Mouse (Mus musculus) CD8-positive naive resting alpha-beta T cell, adult 2 months (primary cell): Measurements from ENCODE around the gene Rcn1.

Source experiments
- DNase-seq, 2 experiments: peaks; one replicate each; pipeline ENCODE4 v3.0.0; 2022; ENCODE audit warnings: low read depth in 2 of 2, low spot score in 2 of 2

Gene Rcn1

DNA sequence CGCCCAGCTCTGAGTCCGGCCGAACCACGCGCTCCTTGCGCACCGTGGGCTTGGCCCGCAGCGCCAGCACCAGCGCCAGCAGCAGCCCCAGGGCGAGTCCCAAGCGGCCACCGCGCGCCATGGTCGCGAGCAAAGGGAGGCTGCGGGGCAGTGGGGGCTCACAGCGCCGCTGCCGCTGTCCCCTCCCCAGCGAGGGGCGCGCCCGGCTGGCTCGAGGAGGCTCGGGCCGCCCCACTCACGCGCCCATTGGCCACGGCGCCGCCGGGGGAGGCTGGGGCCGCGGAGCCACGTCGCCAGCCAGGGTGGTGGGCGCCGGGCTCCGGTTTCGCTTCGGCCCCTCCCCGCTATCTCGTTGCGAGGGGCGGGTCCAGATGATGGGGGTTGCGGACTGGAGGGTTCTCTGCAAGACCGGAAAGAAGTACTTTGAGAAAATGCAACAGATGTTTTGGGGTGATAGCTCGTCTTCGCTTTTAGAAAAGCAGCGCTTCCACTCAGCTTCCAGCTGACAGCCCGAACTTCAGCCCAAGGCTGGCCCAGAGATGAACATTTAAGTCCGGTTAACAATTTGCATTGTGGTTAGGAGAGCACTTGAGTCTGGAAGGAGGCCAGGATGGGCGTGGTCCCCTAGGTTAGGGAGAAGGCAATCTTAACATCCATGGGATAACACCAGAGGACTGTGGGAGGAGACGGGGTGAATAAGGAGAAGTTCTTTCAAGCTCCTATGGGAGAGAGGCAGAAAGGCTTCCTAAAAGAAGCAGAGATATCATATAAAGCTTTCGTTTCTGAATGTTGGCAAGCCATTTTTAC lies at the start of gene Rcn1:
Gene Rcn1, minus strand, starts transcription at position 235 of the 807 bp plus-strand sequence.
- DNase-seq = peak; percentile 58 to 63

DNA sequence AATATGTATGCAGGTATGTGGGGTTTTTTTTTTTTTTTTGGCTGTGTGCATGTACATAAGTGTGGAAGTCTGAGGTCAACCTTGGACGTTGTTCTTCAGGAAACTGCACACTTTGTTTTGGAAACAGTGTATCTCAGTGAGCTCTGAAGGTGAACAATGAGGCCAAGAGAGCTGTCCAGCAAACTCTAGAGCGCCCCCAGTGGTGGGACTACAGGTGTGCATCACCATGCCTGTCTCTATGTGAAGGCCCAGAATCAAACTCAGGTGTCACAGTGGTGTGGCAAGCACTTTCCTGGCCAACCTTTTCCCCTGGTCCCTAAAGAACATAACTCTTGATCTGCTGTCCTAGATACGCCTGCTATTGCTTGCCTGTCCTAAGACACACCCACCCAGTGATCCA lies 45.0 kb upstream of the Rcn1 start:
- no peak for DNase-seq

DNA sequence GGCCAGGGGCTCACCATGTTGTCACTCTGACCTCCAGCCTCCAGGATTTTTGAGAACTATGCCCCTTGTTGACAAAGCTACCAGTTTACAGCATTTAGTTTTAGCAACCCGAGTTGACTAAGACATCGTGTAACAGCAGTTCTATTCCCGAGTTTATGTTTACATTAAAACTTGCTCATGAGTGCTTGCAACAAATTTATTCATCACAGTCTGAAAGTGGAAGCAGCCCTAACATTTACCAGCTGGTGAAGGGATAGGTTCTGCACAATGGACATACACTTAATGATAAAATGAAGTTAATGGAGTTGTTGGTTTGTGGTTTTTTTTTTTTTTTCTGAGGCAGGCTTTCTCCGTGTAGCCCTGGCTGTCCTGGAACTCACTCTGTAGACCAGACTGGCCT lies 39.9 kb upstream of the Rcn1 start:
- DNase-seq = no peak

DNA sequence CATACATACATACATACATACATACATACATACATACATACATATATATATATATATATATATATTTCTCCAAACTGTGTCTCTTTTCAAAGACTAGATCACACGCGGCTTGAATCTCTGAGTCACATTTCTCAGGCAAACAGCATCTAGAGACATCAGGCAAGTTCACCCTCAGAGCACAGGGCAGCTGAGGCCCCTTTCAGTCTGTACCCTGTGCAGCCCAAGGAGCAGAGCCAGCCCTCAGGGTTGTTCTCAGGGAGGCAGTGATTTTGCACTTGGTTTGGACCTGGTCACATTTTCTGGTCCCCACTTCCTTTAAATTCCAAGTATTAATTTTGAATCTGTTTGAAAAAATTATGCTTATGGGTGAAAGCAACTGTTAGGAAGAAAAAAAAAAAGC lies 39.4 kb upstream of the Rcn1 start:
- no peak for DNase-seq

DNA sequence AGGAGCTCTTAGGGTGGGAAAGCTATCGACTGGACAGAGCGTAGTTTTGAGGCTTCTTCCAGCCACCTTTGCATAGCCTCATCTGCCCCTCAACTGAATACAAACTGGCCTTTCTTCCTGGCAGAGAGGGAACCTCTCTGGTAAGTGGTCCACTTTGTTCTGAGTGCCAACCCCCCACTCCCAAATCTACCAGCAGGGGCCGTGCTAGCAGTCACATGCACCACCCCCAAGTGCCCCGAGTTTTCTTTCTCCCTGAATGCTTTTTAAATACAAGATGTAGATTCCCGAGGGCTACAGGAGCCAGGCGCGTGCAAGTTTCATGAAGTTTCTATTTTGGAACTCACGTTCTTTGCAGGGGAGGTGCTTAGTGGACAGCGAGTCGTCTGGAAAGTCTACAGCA lies 33.8 kb upstream of the Rcn1 start:
- DNase-seq = no peak

DNA sequence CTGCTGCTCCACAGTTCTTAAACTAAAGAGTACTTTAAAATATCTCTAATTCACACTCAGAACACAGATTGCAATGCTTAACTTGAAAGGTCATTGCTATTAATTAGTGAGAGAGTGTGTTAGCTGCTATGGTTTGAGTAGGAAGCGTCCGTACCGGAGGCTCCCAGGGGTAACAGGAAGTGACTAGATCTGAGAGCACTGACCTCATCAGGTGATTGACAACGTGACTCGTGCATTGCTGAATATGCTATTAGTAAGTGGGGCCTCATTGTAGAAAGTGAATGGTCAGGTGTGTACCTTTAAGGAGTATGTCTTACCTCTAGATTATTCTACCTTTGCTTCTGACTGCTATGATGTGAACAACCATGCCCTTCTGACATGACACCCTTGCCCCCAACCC lies 31.3 kb upstream of the Rcn1 start:
- no peak for DNase-seq

DNA sequence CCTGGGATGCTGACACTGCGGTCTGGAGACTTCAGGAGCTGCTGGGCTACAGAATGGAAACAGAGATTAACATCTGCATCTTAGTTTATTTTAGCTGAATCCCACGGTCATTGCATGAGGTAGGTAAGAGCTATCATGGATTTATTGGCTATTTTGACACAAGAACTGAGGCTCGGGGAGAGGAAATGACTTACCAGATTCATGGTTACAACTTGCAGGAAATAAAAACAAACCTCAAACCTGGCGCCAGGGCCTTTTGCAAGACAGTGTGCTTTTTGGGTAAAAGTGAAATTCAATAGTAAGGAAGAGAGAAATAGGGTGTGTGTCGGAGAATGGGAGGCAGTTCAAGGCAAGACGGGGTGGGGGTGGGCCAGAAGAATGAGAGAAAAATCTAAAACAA lies 30.8 kb upstream of the Rcn1 start:
- peak in 1 of 2 experiments; percentile 1 for DNase-seq

DNA sequence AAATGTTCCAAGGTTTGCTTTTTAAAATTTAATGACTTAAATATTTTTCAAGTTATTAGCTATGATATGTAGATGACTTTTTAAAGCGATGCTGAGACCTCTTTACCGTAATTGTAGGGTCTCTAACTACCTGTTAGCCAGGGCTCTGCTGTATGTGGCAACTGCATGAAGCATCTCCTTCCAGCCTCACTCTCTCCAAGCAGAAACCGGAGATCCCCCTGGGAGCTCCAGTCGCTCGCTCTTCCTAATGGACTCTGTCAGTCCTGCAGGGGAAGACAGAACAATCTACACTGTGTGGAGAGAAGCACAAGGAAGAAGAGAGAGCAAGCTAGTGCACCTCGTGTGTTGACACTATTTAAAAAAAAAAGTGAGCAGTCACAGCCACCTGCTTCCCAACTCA lies 29.3 kb upstream of the Rcn1 start:
- DNase-seq = no peak

DNA sequence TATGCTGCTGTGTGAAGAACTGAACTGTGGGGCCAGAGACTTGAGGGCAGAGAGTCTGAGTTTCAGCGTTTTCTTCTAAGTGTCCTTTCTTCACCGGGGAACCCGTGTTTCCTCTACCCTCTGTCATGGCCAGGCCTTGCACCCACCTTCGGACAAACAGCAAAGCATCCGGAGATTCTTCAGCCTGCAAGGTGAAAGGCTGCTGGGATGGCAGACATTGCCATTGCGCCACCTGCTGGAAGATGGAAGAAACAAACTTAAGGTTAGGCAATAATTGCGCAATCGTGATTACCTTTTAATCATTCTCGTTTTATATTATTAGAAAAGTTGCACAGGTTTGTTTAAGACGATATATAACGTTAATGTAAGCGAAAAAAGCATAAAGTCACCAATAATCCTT lies 28.9 kb upstream of the Rcn1 start:
- peak; percentile 28 to 59 for DNase-seq

DNA sequence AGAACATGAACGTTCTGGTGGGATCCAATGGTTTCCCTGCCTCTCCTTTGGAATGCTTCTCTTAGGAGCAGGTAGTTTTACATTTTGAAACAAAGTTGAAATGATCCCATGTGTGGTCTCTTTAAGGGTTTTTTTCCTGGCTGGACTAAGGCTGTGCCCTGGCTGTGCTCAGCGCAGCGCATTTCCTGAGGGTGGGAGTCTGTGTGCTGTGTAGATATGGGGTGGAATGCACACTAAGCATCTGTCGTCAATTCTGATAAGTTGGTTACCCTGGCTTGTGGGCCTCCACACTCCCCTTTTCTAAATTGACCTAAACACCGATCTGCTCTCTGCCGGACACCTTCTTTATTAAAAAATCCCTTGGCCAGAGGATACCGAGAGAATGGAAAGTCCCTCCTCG lies 28.3 kb upstream of the Rcn1 start:
- DNase-seq = no peak

DNA sequence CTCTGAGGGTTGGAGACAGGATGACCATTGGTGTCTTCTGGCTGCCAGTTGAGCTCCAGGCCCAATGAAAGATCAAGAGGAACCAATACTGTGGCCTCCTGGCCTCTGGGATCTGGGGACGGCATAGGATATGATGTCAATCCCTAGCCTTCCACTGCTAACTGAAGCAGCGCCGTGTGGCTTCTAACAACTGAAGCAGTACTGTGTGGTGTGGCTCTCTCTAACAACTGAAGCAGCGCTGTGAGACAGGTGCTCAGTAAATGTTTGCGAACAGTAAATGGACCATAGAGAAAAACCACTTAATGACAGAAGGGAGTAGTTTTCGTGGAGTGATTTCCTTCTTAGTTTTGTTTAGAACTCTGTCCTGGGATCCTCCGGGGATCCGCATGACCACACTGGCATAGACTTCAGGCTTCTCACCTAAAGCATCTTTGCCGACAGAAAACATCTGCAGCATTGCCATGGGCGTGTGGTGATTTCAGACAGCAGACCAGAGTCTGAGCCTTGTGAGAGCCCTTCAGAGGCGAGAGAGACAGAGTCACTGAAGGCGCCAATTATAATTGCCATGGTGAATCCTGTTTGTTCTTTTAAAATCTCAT lies 19.6 kb upstream of the Rcn1 start:
- no peak for DNase-seq

DNA sequence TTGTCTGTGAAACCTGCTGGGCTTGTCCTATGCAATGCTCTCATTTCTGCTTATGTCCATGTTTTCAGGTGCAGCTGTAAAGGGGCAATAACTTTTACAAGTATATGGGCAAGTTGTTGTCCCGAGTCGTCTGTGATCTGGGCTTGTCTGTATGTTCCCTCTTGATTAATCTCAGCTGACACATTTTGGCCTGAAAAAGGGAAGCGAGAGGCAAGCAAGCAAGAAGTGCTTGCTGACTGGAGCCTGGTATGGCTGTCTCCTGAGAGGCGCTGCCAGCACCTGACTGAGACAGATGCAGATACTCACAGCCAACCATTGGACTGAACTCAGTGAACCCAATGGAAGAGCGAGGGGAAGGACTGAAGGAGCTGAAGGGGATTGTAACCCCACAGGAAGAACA lies 18.5 kb upstream of the Rcn1 start:
- DNase-seq = no peak

DNA sequence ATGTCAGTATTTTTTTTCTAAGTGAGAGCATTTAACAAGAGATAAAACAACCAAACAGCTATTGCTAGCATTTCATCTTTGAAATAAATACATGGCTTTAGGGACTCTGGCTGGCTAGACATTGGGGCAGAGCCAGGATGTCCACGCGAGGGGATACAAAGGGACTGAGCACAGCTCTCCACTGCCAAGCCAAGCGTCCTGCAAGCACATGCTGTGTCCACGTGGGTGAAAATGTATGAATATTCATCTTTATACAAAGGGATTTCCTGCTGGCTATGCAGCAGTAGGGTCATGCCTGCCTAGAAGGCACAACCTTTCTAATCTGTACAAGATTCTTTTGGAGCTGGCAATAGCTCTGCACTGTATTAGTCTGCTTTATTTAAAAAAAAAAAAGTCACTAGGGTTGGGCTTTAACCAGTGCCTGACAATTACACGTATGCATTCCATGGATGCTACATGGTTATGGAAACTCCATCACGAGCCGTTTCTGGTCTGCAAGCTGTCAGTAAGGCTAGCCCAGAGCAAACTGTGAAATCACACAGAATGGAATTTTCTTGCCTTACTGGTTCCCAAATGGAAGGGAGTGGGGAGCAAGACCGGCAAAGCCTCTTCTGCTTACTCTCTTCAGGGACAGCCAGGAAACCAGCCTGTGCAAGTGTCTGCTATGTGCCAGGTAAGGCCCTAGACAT lies 17.7 kb upstream of the Rcn1 start:
- no peak for DNase-seq

DNA sequence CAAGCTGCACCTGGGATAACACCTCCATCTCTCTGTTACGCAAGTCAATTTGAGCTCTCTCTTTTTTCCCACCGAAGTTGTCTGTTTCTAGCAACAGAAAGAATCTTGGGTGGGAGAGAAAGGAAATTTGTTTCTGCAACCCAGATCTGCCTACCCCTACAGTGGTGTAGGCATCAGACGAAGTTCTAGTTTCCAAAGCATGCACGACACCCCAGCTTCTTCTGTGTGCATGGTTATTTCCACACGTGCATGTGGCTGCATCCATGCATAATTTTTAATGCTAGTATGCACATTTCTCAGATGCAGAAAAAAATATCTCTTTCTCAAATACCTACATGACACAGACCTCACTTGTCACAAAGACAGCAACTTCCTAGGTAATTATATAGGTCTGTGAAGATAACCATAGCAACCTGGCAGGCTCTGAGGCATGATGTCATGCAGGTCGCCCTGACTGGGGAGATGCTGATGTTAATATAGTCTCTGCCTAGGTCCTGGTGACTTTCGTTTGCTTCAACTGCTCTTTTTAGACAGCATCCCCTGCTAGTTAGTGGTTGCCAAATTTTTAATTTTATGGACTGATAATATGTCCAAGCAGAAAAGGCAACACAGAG lies 17.0 kb upstream of the Rcn1 start:
- DNase-seq = no peak

DNA sequence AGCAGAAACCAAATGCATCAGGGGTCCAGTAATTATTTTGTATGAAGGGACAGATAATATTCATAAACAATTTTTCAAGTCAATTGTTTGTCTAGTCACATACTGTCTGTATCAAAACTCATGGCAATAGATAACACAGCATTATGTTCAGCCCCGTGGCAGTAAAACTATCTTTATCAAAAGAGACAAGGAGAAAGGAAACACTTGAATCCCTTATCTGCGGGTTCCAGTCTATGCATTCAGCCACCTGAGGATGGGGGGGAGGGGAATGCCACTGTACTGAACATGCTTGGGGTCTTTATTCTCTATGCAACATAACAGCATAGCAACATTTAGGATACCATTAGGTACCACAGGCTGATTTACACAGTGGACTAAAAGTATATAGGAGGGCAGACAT lies 15.2 kb upstream of the Rcn1 start:
- DNase-seq = no peak

DNA sequence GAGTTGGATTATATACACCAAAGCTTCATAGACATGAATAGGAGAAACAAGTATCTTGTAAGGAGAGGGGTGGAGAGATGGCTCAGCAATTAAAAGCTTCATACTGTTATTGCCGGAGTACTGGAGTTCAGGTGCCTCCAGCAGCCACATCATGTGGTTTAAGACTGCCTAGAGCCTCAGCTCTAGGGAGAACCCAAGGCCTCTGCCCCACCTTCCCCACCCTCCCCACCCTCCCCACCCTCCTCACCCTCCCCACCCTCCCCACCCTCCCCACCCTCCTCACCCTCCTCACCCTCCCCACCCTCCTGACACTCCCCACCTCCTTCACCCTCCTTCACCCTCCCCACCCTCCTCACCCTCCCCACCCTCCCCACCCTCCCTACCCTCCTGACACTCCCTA lies 10.1 kb upstream of the Rcn1 start:
- DNase-seq = no peak

DNA sequence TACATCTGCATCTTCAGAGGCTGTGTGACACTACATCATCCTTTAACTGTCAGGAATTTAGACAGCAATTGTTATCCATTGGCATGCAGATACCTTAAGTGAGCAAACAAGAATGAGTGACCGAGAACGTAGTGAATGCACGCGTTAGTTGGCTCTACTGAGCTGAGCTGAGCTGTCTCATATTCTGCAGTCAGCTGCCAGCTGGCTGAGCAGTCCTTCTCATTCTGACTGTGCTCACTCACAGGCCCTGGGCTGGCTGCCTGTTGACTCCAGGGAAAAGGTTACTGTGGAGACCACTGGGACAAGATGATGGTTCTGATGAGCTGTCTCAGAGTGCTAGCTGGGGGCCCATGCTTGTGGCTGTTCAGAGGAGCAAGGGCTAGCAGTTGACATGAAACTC lies 9.4 kb upstream of the Rcn1 start:
- DNase-seq = no peak

DNA sequence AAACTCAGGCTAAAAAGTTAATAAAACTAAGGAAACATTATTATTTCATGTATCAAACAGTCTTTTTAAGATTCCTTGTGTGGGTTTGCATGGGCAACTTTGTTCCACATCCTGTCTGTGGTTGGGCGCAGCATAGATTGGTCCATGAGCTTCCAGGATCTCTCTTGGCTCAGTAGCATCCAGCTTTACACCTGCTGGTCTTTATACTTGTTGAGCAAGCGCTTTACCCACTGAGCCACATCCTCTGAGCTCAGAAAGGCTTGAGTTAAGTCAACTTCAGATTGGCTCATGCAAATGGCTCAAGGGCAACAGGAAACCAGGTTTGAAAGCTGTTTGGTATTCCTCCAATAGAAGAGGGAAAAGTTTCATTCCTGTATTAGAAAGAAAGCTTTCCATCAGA lies 3.1 kb upstream of the Rcn1 start:
- DNase-seq = no peak

DNA sequence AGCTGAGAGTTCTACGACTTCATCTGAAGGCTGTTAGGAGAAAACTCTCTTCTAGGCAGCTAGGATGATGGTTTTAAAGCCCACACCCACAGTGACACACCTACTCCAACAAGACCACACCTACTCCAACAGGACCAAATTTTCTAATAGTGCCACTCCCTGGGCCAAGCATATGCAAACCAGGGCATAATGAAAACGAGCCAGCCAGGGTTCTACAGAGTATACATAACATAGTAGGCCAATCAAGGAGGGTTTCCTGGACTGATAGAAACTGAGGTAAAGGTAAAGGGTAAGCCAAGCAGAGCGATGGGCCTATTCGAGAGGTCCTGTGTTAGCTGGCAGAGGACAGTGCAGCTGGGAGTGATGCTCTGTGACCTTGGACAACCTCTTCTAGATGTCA lies 1.4 kb upstream of the Rcn1 start:
- DNase-seq = no peak

DNA sequence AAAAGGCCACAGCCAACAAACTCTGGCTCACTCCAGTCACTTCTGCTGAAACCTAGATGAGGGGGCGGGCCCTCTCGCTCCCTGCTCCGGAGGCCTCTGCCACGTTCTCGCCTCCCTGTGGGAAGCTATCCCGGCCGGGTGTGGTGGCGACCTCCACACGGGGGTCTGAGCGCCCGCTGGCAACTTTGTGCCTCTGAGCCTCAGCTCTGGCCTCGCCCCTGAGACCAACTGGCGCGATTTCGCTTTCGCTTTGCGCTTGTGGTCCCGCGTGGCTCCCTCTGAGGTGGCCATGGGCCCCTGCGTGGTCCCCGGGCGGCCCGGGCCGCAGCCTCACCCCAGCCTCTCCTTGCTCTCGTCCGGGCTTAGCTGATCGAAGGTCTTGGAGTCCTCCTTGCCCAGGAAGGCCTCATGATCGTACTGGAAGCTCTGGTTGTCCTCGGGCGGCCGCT lies 459 bp downstream of the Rcn1 start:
- peak; percentile 16 to 43 for DNase-seq

DNA sequence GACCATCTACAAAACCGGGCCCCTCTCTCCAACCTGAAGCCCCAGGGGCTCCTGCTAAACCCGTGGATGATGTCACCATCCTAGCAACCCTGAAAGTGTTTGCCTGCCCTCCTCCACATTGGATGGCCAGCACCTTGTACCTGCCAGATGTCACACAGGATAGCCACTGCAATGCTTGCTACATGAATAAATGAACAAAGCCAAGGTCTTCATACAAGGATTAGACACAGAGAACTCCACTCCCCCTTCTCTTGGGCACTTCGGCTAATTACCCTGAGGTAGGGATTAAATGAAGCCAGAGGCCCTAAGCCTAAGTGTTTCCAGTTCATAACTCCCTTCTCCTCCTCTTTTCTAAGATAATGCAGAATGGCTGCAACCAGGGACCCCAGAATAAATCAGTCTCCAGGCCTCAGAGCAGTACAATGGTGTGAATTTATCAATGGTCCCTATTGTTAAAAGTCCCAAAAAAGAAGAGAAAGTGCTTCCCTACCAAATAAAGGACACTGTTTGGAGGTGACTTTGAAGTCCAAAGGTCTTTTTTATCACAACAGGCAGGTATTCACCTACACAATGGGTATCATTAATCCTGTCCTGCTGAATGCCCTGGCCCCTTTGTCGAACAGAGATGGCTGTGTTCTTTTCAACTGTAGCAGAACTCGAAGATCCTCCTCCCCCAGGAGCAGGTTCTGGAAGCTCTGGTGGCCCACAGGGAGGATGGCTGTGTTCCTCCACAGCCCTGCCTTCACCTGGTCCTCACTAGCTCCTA lies 1.5 kb downstream of the Rcn1 start:
- no peak for DNase-seq
